In the genomic region with DNA sequence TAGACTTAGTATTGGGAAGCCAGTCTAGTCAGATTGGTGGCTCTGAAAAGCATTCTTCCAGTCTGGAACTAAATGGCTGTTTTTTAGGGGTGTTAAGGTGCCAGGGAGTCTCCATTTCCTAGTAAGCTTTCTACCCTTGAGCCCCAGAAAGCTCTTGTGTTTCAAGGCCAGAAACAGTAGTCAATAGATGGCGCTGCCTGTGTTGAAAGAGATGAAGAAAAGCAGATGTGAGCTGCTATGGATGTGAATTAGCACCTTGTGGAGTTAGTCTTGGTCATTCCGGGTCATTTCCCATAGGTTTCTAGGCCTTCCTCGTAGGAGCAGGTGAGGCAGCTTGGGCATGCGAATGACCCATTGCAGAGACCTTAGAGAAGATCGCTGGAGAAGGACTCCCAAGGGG, we compare ENCODE assay signal across 8 mouse cellular contexts. TPM values are rescaled to one million over a fixed set of nuclear protein-coding genes. Genes with fewer than 3 reads are reported as not detected.
DNase-seq lines count a peak whose midpoint lies in the region; ATAC-seq lines count a peak whose summit lies in the region.

No protein-coding gene starts in this region.

- no peak for ATAC-seq in midbrain, embryonic 15.5 days (replicated peaks)
- ATAC-seq in forebrain, embryonic 12.5 days (ENCODE audit: low FRiP score), result no peak
- no peak for ATAC-seq in neural tube, embryonic 15.5 days (ENCODE audit: low FRiP score)

- H3K27me3 ChIP-seq in heart, embryonic 10.5 days (ENCODE audit: insufficient read depth, poor library complexity, severe bottlenecking), result no peaks in the 10 kb centered on the region
- no peaks in the 10 kb centered on the region for H3K27me3 ChIP-seq in midbrain, embryonic 10.5 days (ENCODE audit: low read depth, poor library complexity, severe bottlenecking)
- no peaks in the 10 kb centered on the region for H3K27me3 ChIP-seq in midbrain, embryonic 15.5 days (replicated peaks)
- H3K27me3 ChIP-seq in forebrain, embryonic 12.5 days, result no peaks in the 10 kb centered on the region
- H3K27me3 ChIP-seq in splenic B cell, adult 2 months (ENCODE audit: control insufficient read depth, insufficient read depth, low read length, poor library complexity, severe bottlenecking), result no peaks in the 10 kb centered on the region
- H3K27me3 ChIP-seq in neural tube, embryonic 15.5 days (replicated peaks), result no peaks in the 10 kb centered on the region

- H3K4me1 ChIP-seq in heart, embryonic 10.5 days, result peaks cover 10% of the 10 kb centered on the region
- H3K4me1 ChIP-seq in midbrain, embryonic 10.5 days, result peaks cover 19% of the 10 kb centered on the region
- peaks cover 8% of the 10 kb centered on the region for H3K4me1 ChIP-seq in midbrain, embryonic 15.5 days
- H3K4me1 ChIP-seq in forebrain, embryonic 12.5 days, result peaks cover 14% of the 10 kb centered on the region
- peaks cover 9% of the 10 kb centered on the region; the same call in 1 of the 2 replicates for H3K4me1 ChIP-seq in neural tube, embryonic 15.5 days

- H3K4me3 ChIP-seq in heart, embryonic 10.5 days, result 0 out of 2 replicates have a peak overlapping the region, but pooled peaks have one; percentile 88
- H3K4me3 ChIP-seq in midbrain, embryonic 10.5 days, result peak overlapping the region; percentile 87; the same call in 1 of the 2 replicates
- no peak overlapping the region for H3K4me3 ChIP-seq in midbrain, embryonic 15.5 days
- no peak overlapping the region for H3K4me3 ChIP-seq in forebrain, embryonic 12.5 days (replicated peaks)
- H3K4me3 ChIP-seq in neural tube, embryonic 15.5 days (replicated peaks), result no peak overlapping the region

- no peaks in the 10 kb centered on the region for H3K9me3 ChIP-seq in heart, embryonic 10.5 days
- H3K9me3 ChIP-seq in midbrain, embryonic 10.5 days (replicated peaks), result no peaks in the 10 kb centered on the region
- H3K9me3 ChIP-seq in midbrain, embryonic 15.5 days, result no peaks in the 10 kb centered on the region
- no peaks in the 10 kb centered on the region for H3K9me3 ChIP-seq in forebrain, embryonic 12.5 days
- no peaks in the 10 kb centered on the region for H3K9me3 ChIP-seq in neural tube, embryonic 15.5 days (replicated peaks)

- no peak overlapping the region for H3K9ac ChIP-seq in midbrain, embryonic 15.5 days
- H3K9ac ChIP-seq in forebrain, embryonic 12.5 days, result no peak overlapping the region
- H3K9ac ChIP-seq in neural tube, embryonic 15.5 days (replicated peaks), result no peak overlapping the region

- DNase-seq in heart, embryonic 10.5 days (ENCODE audit: low spot score), result no peak
- no peak for DNase-seq in heart, adult 8-10 months (ENCODE audit: low spot score)
- no peak for DNase-seq in midbrain, embryonic 10.5 days (ENCODE audit: low spot score)
- DNase-seq in splenic B cell, adult 2 months (ENCODE audit: low read depth, low spot score), result peak; percentile 43
- DNase-seq in kidney, postnatal 14 days, result no peak

- peaks cover 37% of the 10 kb centered on the region for H3K36me3 ChIP-seq in heart, embryonic 10.5 days
- peaks cover 45% of the 10 kb centered on the region for H3K36me3 ChIP-seq in midbrain, embryonic 10.5 days
- H3K36me3 ChIP-seq in midbrain, embryonic 15.5 days (replicated peaks), result no peaks in the 10 kb centered on the region
- H3K36me3 ChIP-seq in forebrain, embryonic 12.5 days (replicated peaks), result peaks cover 36% of the 10 kb centered on the region
- no peaks in the 10 kb centered on the region for H3K36me3 ChIP-seq in splenic B cell, adult 2 months (ENCODE audit: control insufficient read depth, insufficient read depth, low read length, poor library complexity, severe bottlenecking)
- H3K36me3 ChIP-seq in neural tube, embryonic 15.5 days, result peaks cover 4% of the 10 kb centered on the region; the same call in 1 of the 2 replicates

- no peak overlapping the region for H3K4me2 ChIP-seq in midbrain, embryonic 15.5 days
- peak overlapping the region; percentile 70; the same call in 1 of the 2 replicates for H3K4me2 ChIP-seq in forebrain, embryonic 12.5 days
- no peak overlapping the region for H3K4me2 ChIP-seq in neural tube, embryonic 15.5 days

- H3K27ac ChIP-seq in heart, embryonic 10.5 days, result no peak overlapping the region
- H3K27ac ChIP-seq in midbrain, embryonic 10.5 days (replicated peaks), result no peak overlapping the region
- H3K27ac ChIP-seq in midbrain, embryonic 15.5 days, result no peak overlapping the region
- H3K27ac ChIP-seq in forebrain, embryonic 12.5 days, result no peak overlapping the region
- H3K27ac ChIP-seq in neural tube, embryonic 15.5 days (replicated peaks), result no peak overlapping the region

- WGBS in heart, embryonic 10.5 days, result 55% methylated on average over 5 of the region's 5 CpGs
- 75% methylated on average over 5 of the region's 5 CpGs for WGBS in midbrain, embryonic 10.5 days
- 66% methylated on average over 5 of the region's 5 CpGs for WGBS in midbrain, embryonic 15.5 days
- WGBS in forebrain, embryonic 12.5 days, result 74% methylated on average over 5 of the region's 5 CpGs
- WGBS in neural tube, embryonic 15.5 days, result 76% methylated on average over 5 of the region's 5 CpGs

RNA-seq across cellular contexts. Expression of a gene that starts 1.9 kb away (rescaled TPM):
- polyA plus RNA-seq in heart, embryonic 10.5 days (2016; fragmentation: Nextera tagmentation; extraction: Ambion mirVana), result 22.0 and 24.1 TPM in 2 replicates
- 1 to 10 TPM in 3 of 4 experiments, under 1 TPM in 1; 0.88 to 1.5 (median 1.2) TPM for total RNA-seq in heart, adult 8-10 months (2022)
- polyA plus RNA-seq in midbrain, embryonic 10.5 days (2016; fragmentation: Nextera tagmentation; extraction: Ambion mirVana), result 29.1 and 30.2 TPM in 2 replicates
- 4.9 and 6.0 TPM in 2 replicates for polyA plus RNA-seq in midbrain, embryonic 15.5 days (2015; fragmentation: Nextera tagmentation; extraction: Ambion mirVana)
- 25.0 and 30.2 TPM in 2 replicates for polyA plus RNA-seq in forebrain, embryonic 12.5 days (2016; fragmentation: Nextera tagmentation; extraction: Ambion mirVana)
- 6.1 and 7.5 TPM in 2 replicates for polyA plus RNA-seq in neural tube, embryonic 15.5 days (2015; fragmentation: Nextera tagmentation; extraction: Ambion mirVana)

RNA-seq across cellular contexts. Expression of a gene that starts 13.9 kb away (rescaled TPM):
- polyA plus RNA-seq in heart, embryonic 10.5 days (2016; fragmentation: Nextera tagmentation; extraction: Ambion mirVana), result 32.6 and 36.6 TPM in 2 replicates
- 10 to 100 TPM; 17.3 to 24.4 (median 19.3) TPM for total RNA-seq in heart, adult 8-10 months (2022)
- 32.9 and 35.5 TPM in 2 replicates for polyA plus RNA-seq in midbrain, embryonic 10.5 days (2016; fragmentation: Nextera tagmentation; extraction: Ambion mirVana)
- 44.9 and 46.3 TPM in 2 replicates for polyA plus RNA-seq in midbrain, embryonic 15.5 days (2015; fragmentation: Nextera tagmentation; extraction: Ambion mirVana)
- polyA plus RNA-seq in forebrain, embryonic 12.5 days (2016; fragmentation: Nextera tagmentation; extraction: Ambion mirVana), result 34.8 and 35.2 TPM in 2 replicates
- polyA plus RNA-seq in neural tube, embryonic 15.5 days (2015; fragmentation: Nextera tagmentation; extraction: Ambion mirVana), result 46.8 and 48.4 TPM in 2 replicates

RNA-seq across cellular contexts. Expression of a gene that starts 23.9 kb away (rescaled TPM):
- polyA plus RNA-seq in heart, embryonic 10.5 days (2016; fragmentation: Nextera tagmentation; extraction: Ambion mirVana), result 463 and 533 TPM in 2 replicates
- 1,000 to 10,000 TPM; 1,211 to 1,253 (median 1,225) TPM for total RNA-seq in heart, adult 8-10 months (2022)
- polyA plus RNA-seq in midbrain, embryonic 10.5 days (2016; fragmentation: Nextera tagmentation; extraction: Ambion mirVana), result 343 and 351 TPM in 2 replicates
- 341 and 355 TPM in 2 replicates for polyA plus RNA-seq in midbrain, embryonic 15.5 days (2015; fragmentation: Nextera tagmentation; extraction: Ambion mirVana)
- 272 and 275 TPM in 2 replicates for polyA plus RNA-seq in forebrain, embryonic 12.5 days (2016; fragmentation: Nextera tagmentation; extraction: Ambion mirVana)
- 419 and 432 TPM in 2 replicates for polyA plus RNA-seq in neural tube, embryonic 15.5 days (2015; fragmentation: Nextera tagmentation; extraction: Ambion mirVana)

RNA-seq across cellular contexts. Expression of a gene that starts 48.3 kb away (rescaled TPM):
- 11.3 and 15.0 TPM in 2 replicates for polyA plus RNA-seq in heart, embryonic 10.5 days (2016; fragmentation: Nextera tagmentation; extraction: Ambion mirVana)
- 10 to 100 TPM; 20.7 to 29.5 (median 24.1) TPM for total RNA-seq in heart, adult 8-10 months (2022)
- 13.8 and 22.2 TPM in 2 replicates for polyA plus RNA-seq in midbrain, embryonic 10.5 days (2016; fragmentation: Nextera tagmentation; extraction: Ambion mirVana)
- 161 and 170 TPM in 2 replicates for polyA plus RNA-seq in midbrain, embryonic 15.5 days (2015; fragmentation: Nextera tagmentation; extraction: Ambion mirVana)
- 48.0 and 52.9 TPM in 2 replicates for polyA plus RNA-seq in forebrain, embryonic 12.5 days (2016; fragmentation: Nextera tagmentation; extraction: Ambion mirVana)
- 145 and 169 TPM in 2 replicates for polyA plus RNA-seq in neural tube, embryonic 15.5 days (2015; fragmentation: Nextera tagmentation; extraction: Ambion mirVana)

Comparison
In these comparisons a context has a peak if more than half of its experiments do, and no peak if none do; other contexts are left out.
1. H3K4me3 ChIP-seq: peak in heart, embryonic 10.5 days (single experiment) and midbrain, embryonic 10.5 days (single experiment); none in midbrain, embryonic 15.5 days (single experiment), forebrain, embryonic 12.5 days (single experiment) and neural tube, embryonic 15.5 days (single experiment).